Mouse (Mus musculus): ENCODE measurements around the gene Mrps35.

- TF ChIP-seq CEBPB (IDR thresholded peaks at IDR 0.05; ENCODE audit: insufficient read depth, poor library complexity, severe bottlenecking) (no peak), USF1 (IDR thresholded peaks at IDR 0.05; ENCODE audit: low read depth) (no peak), MYOG (IDR thresholded peaks at IDR 0.05; ENCODE audit: control insufficient read depth in 1 of 3, insufficient read depth in 1 of 3, insufficient read length in 2 of 3, low read depth in 2 of 3) (no peak)
Observed at GRCm38 (mm10) chr6:147042291-147043290, at the start of gene Mrps35.
